Mouse (Mus musculus): ENCODE data around the gene Psma7.

DNA sequence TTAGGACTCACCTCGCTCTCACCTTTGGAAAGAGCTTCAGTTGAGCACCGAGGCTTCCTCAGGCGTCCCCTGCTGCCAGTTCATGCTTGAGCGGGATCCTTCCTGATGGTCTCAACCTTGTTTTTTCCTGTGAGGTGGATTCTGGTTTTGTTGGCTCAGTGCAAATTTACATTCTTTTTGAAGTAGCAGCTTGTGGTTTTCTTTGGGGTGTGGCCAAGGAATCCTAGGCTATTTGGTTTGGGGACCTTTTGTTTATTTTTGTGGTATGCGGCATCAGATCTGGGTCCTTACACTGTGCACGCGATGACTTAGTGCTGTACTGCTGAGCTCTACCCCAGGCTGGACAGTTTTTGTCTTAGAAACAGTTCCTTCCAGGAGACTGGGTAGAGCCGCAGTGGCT, 38.4 kb upstream of the Psma7 start:
- TF ChIP-seq CTCF (IDR thresholded peaks at IDR 0.05; ENCODE audit: borderline replicate concordance, insufficient read depth, low read depth, low read length) (no peak), POLR2A (IDR thresholded peaks at IDR 0.05; ENCODE audit: borderline replicate concordance, insufficient read depth, low read length) (no peak)

All from cerebellum, adult 2 months (tissue).